Mouse (Mus musculus) brain, adult 10 weeks (tissue): ENCODE results near the gene Psmc1. TPM values are rescaled to one million over a fixed set of nuclear protein-coding genes. Genes with fewer than 3 reads are reported as not detected.

ENCODE experiments used
- polyA plus RNA-seq: library from polyadenylated mRNA; stranded (reverse); fragments of 350-450 nt; fragmentation: Illumina TruSeq; extraction: RNeasy Lipid Tissue Mini Kit (QIAGEN cat#74804); gene quantifications from one replicate; pipeline ENCODE4 v1.2.3, GENCODE M21; 2015; ENCODE audit warnings: low read depth, low replicate concordance

Gene Psmc1
- 226 TPM for polyA plus RNA-seq

DNA sequence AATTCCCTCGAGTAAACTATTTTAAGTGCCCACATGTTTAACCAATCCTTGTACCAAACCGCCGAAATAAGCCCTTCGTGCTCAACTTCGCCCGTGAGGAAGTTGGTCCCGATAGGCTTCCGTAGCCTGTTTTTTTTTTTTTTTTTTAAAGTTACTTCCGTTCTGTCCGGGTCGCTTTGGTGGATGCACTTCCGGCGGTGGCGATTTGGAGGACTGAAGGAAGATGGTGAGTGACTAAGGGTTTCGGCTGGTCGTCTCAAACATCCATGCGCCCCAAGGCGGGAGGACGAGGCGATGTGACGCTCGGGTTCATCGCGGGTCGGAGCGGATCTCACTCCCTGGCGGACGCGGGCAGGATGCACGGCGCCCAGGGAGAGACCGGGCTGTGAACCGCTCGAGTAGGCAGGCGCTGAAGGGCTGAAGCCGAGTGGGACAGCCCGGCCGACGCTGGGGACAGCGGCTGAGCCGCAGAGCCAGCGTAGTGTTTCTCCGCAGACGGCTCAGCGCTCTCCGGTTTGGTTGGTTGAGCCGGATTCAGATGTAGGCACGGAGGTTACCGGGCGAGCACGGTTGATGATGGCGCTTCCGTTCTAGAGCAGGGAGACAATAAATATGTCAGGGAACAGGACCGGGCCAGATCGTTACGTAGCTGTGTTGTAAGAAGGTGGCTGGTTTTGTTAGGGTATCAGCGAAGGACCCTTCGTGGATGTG is at the start of gene Psmc1:
TSS of gene Psmc1 (plus strand) at position 169 of the 711 bp plus-strand sequence.

DNA sequence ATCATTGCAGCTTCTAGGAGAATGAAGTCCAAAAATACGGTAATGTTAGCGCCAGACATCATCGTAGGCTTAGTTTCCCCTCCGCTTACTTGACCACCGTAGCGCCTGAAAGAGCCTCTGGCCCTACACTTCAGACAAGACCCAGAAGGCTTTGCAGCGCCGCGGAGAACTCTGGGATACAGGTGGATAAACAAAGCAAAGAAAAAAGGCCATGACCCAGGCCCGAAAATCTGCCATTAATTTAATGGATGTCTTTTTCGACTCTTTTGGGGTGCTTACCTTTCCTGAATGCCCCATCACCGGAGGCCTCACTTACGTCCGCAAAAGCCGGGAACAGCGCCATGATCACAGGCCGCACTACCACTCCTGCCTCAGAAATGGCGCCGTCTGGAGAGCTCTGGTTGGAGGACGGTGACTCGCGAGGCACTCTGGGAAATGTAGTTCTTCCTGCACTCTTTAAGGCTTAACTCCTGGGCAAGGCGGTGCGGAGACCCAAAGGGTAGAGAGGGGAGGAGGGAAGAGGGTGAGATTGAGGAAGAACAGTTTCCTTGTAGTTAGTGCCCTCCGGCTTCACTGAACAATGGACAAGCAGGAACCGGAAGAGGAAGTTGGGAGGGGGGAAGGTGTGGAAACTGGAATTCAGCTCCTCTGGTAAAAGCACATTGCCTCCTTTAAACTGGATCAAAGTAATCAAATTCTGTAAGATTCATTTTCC is 49.5 kb downstream of the Psmc1 start, which contains the start of gene Nrde2:
TSS of gene Nrde2 (minus strand) at position 393 of the 715 bp plus-strand sequence.

Other genes starting within 250 kb of the Psmc1 start
- 0.39 TPM for gene Efcab11, start 225.7 kb upstream of the Psmc1 start, polyA plus RNA-seq
- 19.0 TPM for gene Tdp1, start 225.6 kb upstream of the Psmc1 start, polyA plus RNA-seq
- gene Kcnk13, start 145.7 kb upstream of the Psmc1 start, polyA plus RNA-seq, result 8.0 TPM
- 11.4 TPM for gene Nrde2, start 49.5 kb downstream of the Psmc1 start, polyA plus RNA-seq
- 2,057 TPM for gene Calm1, start 89.3 kb downstream of the Psmc1 start, polyA plus RNA-seq